Mouse (Mus musculus): ENCODE data around the gene Mt1.

GRCm38 (mm10) chr8:94173848-94174403, 5.0 kb upstream of the Mt1 start:
- TF ChIP-seq CTCF (IDR thresholded peaks at IDR 0.05) (0 out of 2 replicates have a peak, but pooled peaks have one; percentile 9), EP300 (IDR thresholded peaks at IDR 0.05) (no peak)

Measured in lung, postnatal 0 days (tissue).